Mouse (Mus musculus): Measurements from ENCODE around the gene A4galt. TPM values are rescaled to one million over a fixed set of nuclear protein-coding genes. Genes with fewer than 3 reads are reported as not detected.

The A4galt gene
- polyA plus RNA-seq, 1 experiment from 2014 or later, result 26.5 TPM

GRCm38 (mm10) chr15:83220368-83221013 is 31.1 kb downstream of the A4galt start:
- ATAC-seq (replicated peaks; ENCODE audit: low FRiP score, low read depth) (no peak), DNase-seq (ENCODE audit: low spot score) (no peak)
- H3K9me3 ChIP-seq (replicated peaks; ENCODE audit: low read length), result no peaks in the 10 kb centered on the region
- H3K4me3 ChIP-seq (replicated peaks; ENCODE audit: low read depth, low read length), result no peak overlapping the region
- no peak overlapping the region for H3K4me2 ChIP-seq (ENCODE audit: low read length)
- H3K36me3 ChIP-seq (ENCODE audit: insufficient read depth, low read length), result no peaks in the 10 kb centered on the region
- no peak for TF ChIP-seq CTCF (IDR thresholded peaks at IDR 0.05; ENCODE audit: low read depth)
- H3K27me3 ChIP-seq (ENCODE audit: insufficient read depth, low read length), result no peaks in the 10 kb centered on the region
- peaks cover 21% of the 10 kb centered on the region for H3K4me1 ChIP-seq (replicated peaks; ENCODE audit: insufficient read depth, low read length)
- H3K27ac ChIP-seq, result peak overlapping the region; percentile 37
- WGBS, result 55% methylated on average over 9 of the region's 9 CpGs
- H3K9ac ChIP-seq (ENCODE audit: low read depth, low read length), result no peak overlapping the region

GRCm38 (mm10) chr15:83215322-83216216 is 36.0 kb downstream of the A4galt start:
- Histone ChIP-seq H3K36me3 (ENCODE audit: insufficient read depth, low read length) (no peaks in the 10 kb centered on the region), H3K4me1 (replicated peaks; ENCODE audit: insufficient read depth, low read length) (no peaks in the 10 kb centered on the region), H3K27ac (peak overlapping the region; percentile 78), H3K27me3 (ENCODE audit: insufficient read depth, low read length) (no peaks in the 10 kb centered on the region), H3K4me2 (ENCODE audit: low read length) (no peak overlapping the region), H3K9ac (ENCODE audit: low read depth, low read length) (no peak overlapping the region), H3K9me3 (replicated peaks; ENCODE audit: low read length) (no peaks in the 10 kb centered on the region), H3K4me3 (replicated peaks; ENCODE audit: low read depth, low read length) (no peak overlapping the region)
- WGBS, result 48% methylated on average over 5 of the region's 5 CpGs
- no peak for TF ChIP-seq CTCF (IDR thresholded peaks at IDR 0.05; ENCODE audit: low read depth)
- DNase-seq (ENCODE audit: low spot score) (peak; percentile 94), ATAC-seq (replicated peaks; ENCODE audit: low FRiP score, low read depth) (peak; percentile 82; the same call in 1 of the 2 replicates)

- Histone ChIP-seq H3K27me3 (ENCODE audit: insufficient read depth, low read length) (no peaks in the 10 kb centered on the region), H3K4me1 (replicated peaks; ENCODE audit: insufficient read depth, low read length) (no peaks in the 10 kb centered on the region), H3K4me2 (ENCODE audit: low read length) (peak overlapping the region; percentile 38), H3K4me3 (replicated peaks; ENCODE audit: low read depth, low read length) (peak overlapping the region; percentile 6), H3K27ac (no peak overlapping the region), H3K36me3 (ENCODE audit: insufficient read depth, low read length) (no peaks in the 10 kb centered on the region), H3K9ac (ENCODE audit: low read depth, low read length) (no peak overlapping the region), H3K9me3 (replicated peaks; ENCODE audit: low read length) (no peaks in the 10 kb centered on the region)
- no peak for ATAC-seq (replicated peaks; ENCODE audit: low FRiP score, low read depth)
- peak; percentile 77 for TF ChIP-seq CTCF (IDR thresholded peaks at IDR 0.05; ENCODE audit: low read depth)
- 16% methylated on average over 11 of the region's 11 CpGs for WGBS
- DNase-seq (ENCODE audit: low spot score), result peak; percentile 93
Observed at GRCm38 (mm10) chr15:83210229-83210628, 41.3 kb downstream of the A4galt start.

- 0 out of 2 replicates have a peak, but pooled peaks cover under 1% of the 10 kb centered on the region for H3K4me1 ChIP-seq (replicated peaks; ENCODE audit: insufficient read depth, low read length)
- no peak overlapping the region for H3K27ac ChIP-seq
- H3K9ac ChIP-seq (ENCODE audit: low read depth, low read length), result no peak overlapping the region
- H3K36me3 ChIP-seq (ENCODE audit: insufficient read depth, low read length), result no peaks in the 10 kb centered on the region
- H3K27me3 ChIP-seq (ENCODE audit: insufficient read depth, low read length), result no peaks in the 10 kb centered on the region
- WGBS, result 9% methylated on average over 10 of the region's 10 CpGs
- peak overlapping the region; percentile 38 for H3K4me2 ChIP-seq (ENCODE audit: low read length)
- DNase-seq (ENCODE audit: low spot score) (peak; percentile 35), ATAC-seq (replicated peaks; ENCODE audit: low FRiP score, low read depth) (no peak)
- no peak for TF ChIP-seq CTCF (IDR thresholded peaks at IDR 0.05; ENCODE audit: low read depth)
- H3K9me3 ChIP-seq (replicated peaks; ENCODE audit: low read length), result no peaks in the 10 kb centered on the region
- peak overlapping the region; percentile 6; the same call in 1 of the 2 replicates for H3K4me3 ChIP-seq (replicated peaks; ENCODE audit: low read depth, low read length)
Observed at GRCm38 (mm10) chr15:83209719-83210118, 41.9 kb downstream of the A4galt start.

- Histone ChIP-seq H3K27ac (no peak overlapping the region), H3K36me3 (ENCODE audit: insufficient read depth, low read length) (no peaks in the 10 kb centered on the region), H3K4me3 (replicated peaks; ENCODE audit: low read depth, low read length) (0 out of 2 replicates have a peak overlapping the region, but pooled peaks have one; percentile 6), H3K9me3 (replicated peaks; ENCODE audit: low read length) (no peaks in the 10 kb centered on the region), H3K27me3 (ENCODE audit: insufficient read depth, low read length) (no peaks in the 10 kb centered on the region), H3K4me2 (ENCODE audit: low read length) (peak overlapping the region; percentile 38), H3K4me1 (replicated peaks; ENCODE audit: insufficient read depth, low read length) (0 out of 2 replicates have a peak, but pooled peaks cover 5% of the 10 kb centered on the region), H3K9ac (ENCODE audit: low read depth, low read length) (no peak overlapping the region)
- peak; percentile 52 for TF ChIP-seq CTCF (IDR thresholded peaks at IDR 0.05; ENCODE audit: low read depth)
- peak; percentile 52 for DNase-seq (ENCODE audit: low spot score)
- no peak for ATAC-seq (replicated peaks; ENCODE audit: low FRiP score, low read depth)
- 34% methylated on average over 4 of the region's 4 CpGs for WGBS
Observed at GRCm38 (mm10) chr15:83209092-83209695, 42.4 kb downstream of the A4galt start.
